Mouse (Mus musculus) liver, adult 2 months (tissue): ENCODE measurements around the gene Htr6.

Experiments used
- CTCF ChIP-seq: fragments of 200-500 bp; IDR thresholded peaks from 2 replicates; pipeline ENCODE4 v1.5.1; 2011; ENCODE audit warnings: low read depth, low read length, control low read depth
- POLR2A ChIP-seq: fragments of 200-500 bp; IDR thresholded peaks from 2 replicates; pipeline ENCODE4 v1.6.1; 2011; ENCODE audit warnings: low read length, control low read depth; ENCODE audit not compliant: insufficient read depth; ENCODE audit errors: extremely low read depth

GRCm38 (mm10) chr4:139052796-139053195 lies 22.6 kb downstream of the Htr6 start:
- TF ChIP-seq POLR2A (no peak), CTCF (no peak)
